Mouse (Mus musculus) MEL (cell line): ENCODE measurements at regions not wholly inside any gene's neighbourhood (a gene's known extent, or its start where the extent isn't known, plus 50 kb on each side); places are given as distances from the start of the nearest gene placed in this dataset.

Experiments
- DNase-seq: peaks from one replicate; pipeline ENCODE4 v3.0.0; 2011; ENCODE audit warnings: low read depth, low spot score
- H3K27ac ChIP-seq: 2 replicates; pipeline ENCODE4 v1.5.1; 2012; ENCODE audit warnings: low read depth, mild to moderate bottlenecking, control low read depth, low read length, moderate library complexity; ENCODE audit not compliant: control insufficient read depth
- H3K27me3 ChIP-seq, 2 experiments: fragments of 150-350 bp in 1 of 2; sonication (generic) in 1 of 2; 2 replicates each; pipeline ENCODE4 v1.6.1; 2012; ENCODE audit warnings: low read length in 2 of 2, mild to moderate bottlenecking in 2 of 2, improper control_type of control experiment in 1 of 2, moderate library complexity in 1 of 2; ENCODE audit not compliant: insufficient read depth in 2 of 2, control insufficient read depth in 1 of 2
- H3K36me3 ChIP-seq, 2 experiments: 2 replicates each; pipeline ENCODE4 v1.6.1; 2012 to 2014; ENCODE audit warnings: low read length in 2 of 2, improper control_type of control experiment in 1 of 2, inconsistent platforms in 1 of 2, mild to moderate bottlenecking in 1 of 2; ENCODE audit not compliant: insufficient read depth in 2 of 2, control insufficient read depth in 1 of 2
- H3K4me1 ChIP-seq, 2 experiments: fragments of 150-350 bp in 1 of 2; sonication (generic) in 1 of 2; 2 replicates each; pipeline ENCODE4 v1.6.1; 2012; ENCODE audit warnings: low read length in 2 of 2, improper control_type of control experiment in 1 of 2, mild to moderate bottlenecking in 1 of 2; ENCODE audit not compliant: insufficient read depth in 2 of 2, control insufficient read depth in 1 of 2
- H3K4me3 ChIP-seq, 2 experiments: fragments of 150-350 bp in 1 of 2; sonication (generic) in 1 of 2; 2 replicates each; pipeline ENCODE4 v1.5.1; 2012; ENCODE audit warnings: low read depth in 2 of 2, low read length in 2 of 2, mild to moderate bottlenecking in 2 of 2, moderate library complexity in 2 of 2, control low read depth in 1 of 2, improper control_type of control experiment in 1 of 2; ENCODE audit not compliant: control insufficient read depth in 1 of 2, insufficient read depth in 1 of 2
- H3K79me2 ChIP-seq: 2 replicates; pipeline ENCODE4 v1.6.1; 2012; ENCODE audit warnings: mild to moderate bottlenecking, low read length, moderate library complexity; ENCODE audit not compliant: control insufficient read depth, poor library complexity, insufficient read depth
- H3K9ac ChIP-seq: 2 replicates; pipeline ENCODE4 v1.6.1; 2012; ENCODE audit warnings: low read depth, mild to moderate bottlenecking, control low read depth, low read length, moderate library complexity; ENCODE audit not compliant: control insufficient read depth, poor library complexity, severe bottlenecking
- H3K9me3 ChIP-seq: fragments of 150-350 bp; sonication (generic); replicated peaks from 2 replicates; pipeline ENCODE4 v1.6.1; 2012; ENCODE audit warnings: mild to moderate bottlenecking, low read length, improper control_type of control experiment, moderate library complexity; ENCODE audit not compliant: insufficient read depth
- CHD1 ChIP-seq: IDR thresholded peaks from 2 replicates; pipeline ENCODE4 v1.6.1; 2012; ENCODE audit warnings: low read depth, mild to moderate bottlenecking, inconsistent platforms, low read length, improper control_type of control experiment
- CTCF ChIP-seq, 3 experiments: IDR thresholded peaks in 2 of 3; conservative IDR thresholded peaks in 1 of 3; 2 replicates each; pipeline ENCODE4 v1.5.1; 2011 to 2012; ENCODE audit warnings: low read length in 3 of 3, low read depth in 2 of 3, mild to moderate bottlenecking in 2 of 3, improper control_type of control experiment in 1 of 3, inconsistent platforms in 1 of 3, mixed read lengths in 1 of 3, moderate library complexity in 1 of 3; ENCODE audit not compliant: control insufficient read depth in 1 of 3, insufficient read depth in 1 of 3, poor library complexity in 1 of 3, severe bottlenecking in 1 of 3
- E2F4 ChIP-seq: IDR thresholded peaks from 2 replicates; pipeline ENCODE4 v1.6.1; 2011; ENCODE audit warnings: low read depth, low read length, improper control_type of control experiment, borderline replicate concordance
- EP300 ChIP-seq, 2 experiments: IDR thresholded peaks; 2 replicates each; pipeline ENCODE4 v1.6.1; 2011; ENCODE audit warnings: improper control_type of control experiment in 2 of 2, low read length in 2 of 2, low read depth in 1 of 2, mild to moderate bottlenecking in 1 of 2
- GATA1 ChIP-seq: IDR thresholded peaks from 2 replicates; pipeline ENCODE4 v1.6.1; 2011; ENCODE audit warnings: low read depth, low read length, improper control_type of control experiment
- JUND ChIP-seq: IDR thresholded peaks from 2 replicates; pipeline ENCODE4 v1.6.1; 2011; ENCODE audit warnings: low read depth, mild to moderate bottlenecking, improper control_type of control experiment, low read length
- MYB ChIP-seq: IDR thresholded peaks from 2 replicates; pipeline ENCODE4 v1.6.1; 2011; ENCODE audit warnings: mild to moderate bottlenecking, low read depth, low read length, improper control_type of control experiment
- NELFE ChIP-seq: IDR thresholded peaks from 2 replicates; pipeline ENCODE4 v1.6.1; 2011; ENCODE audit warnings: low read depth, low read length, improper control_type of control experiment
- RAD21 ChIP-seq: IDR thresholded peaks from 2 replicates; pipeline ENCODE4 v1.6.1; 2011; ENCODE audit warnings: mild to moderate bottlenecking, low read depth, low read length, improper control_type of control experiment
- RCOR1 ChIP-seq: IDR thresholded peaks from 2 replicates; pipeline ENCODE4 v1.6.1; 2012; ENCODE audit warnings: low read depth, mild to moderate bottlenecking, inconsistent platforms, low read length, improper control_type of control experiment
- SMC3 ChIP-seq: IDR thresholded peaks from 2 replicates; pipeline ENCODE4 v1.6.1; 2011; ENCODE audit warnings: low read depth, low read length, improper control_type of control experiment
- TCF12 ChIP-seq: IDR thresholded peaks from 2 replicates; pipeline ENCODE4 v1.6.1; 2014; ENCODE audit warnings: low read depth, mild to moderate bottlenecking, inconsistent platforms, low read length, improper control_type of control experiment, moderate library complexity
- USF1 ChIP-seq: IDR thresholded peaks from 2 replicates; pipeline ENCODE4 v1.6.1; 2014; ENCODE audit warnings: low read depth, mild to moderate bottlenecking, inconsistent platforms, low read length, improper control_type of control experiment, moderate library complexity
- ZC3H11A ChIP-seq: IDR thresholded peaks from 2 replicates; pipeline ENCODE4 v1.6.1; 2012; ENCODE audit warnings: low read depth, mild to moderate bottlenecking, inconsistent platforms, low read length, improper control_type of control experiment

- Histone ChIP-seq H3K9me3 (no peaks in the 10 kb centered on the region), H3K4me3 (no peak overlapping the region), H3K4me1 (no peaks in the 10 kb centered on the region), H3K27me3 (no peaks in the 10 kb centered on the region), H3K9ac (no peak overlapping the region), H3K79me2 (no peaks in the 10 kb centered on the region), H3K27ac (no peak overlapping the region), H3K36me3 (no peaks in the 10 kb centered on the region)
- DNase-seq = peak; percentile 9
- TF ChIP-seq RAD21 (peak; percentile 26), SMC3 (peak; percentile 43), ZC3H11A (peak; percentile 15; the same call in 1 of the 2 replicates), JUND (no peak), CHD1 (no peak), USF1 (no peak), MYB (no peak), GATA1 (no peak), E2F4 (no peak), TCF12 (no peak), EP300 (IDR thresholded peaks at IDR 0.05; ENCODE audit: low read depth in 1 of 2, low read length in 2 of 2) (no peak), RCOR1 (no peak), NELFE (no peak), CTCF (IDR thresholded peaks at IDR 0.05 in 2 of 3, conservative IDR thresholded peaks at IDR 0.05 in 1 of 3; ENCODE audit: control insufficient read depth in 1 of 3, insufficient read depth in 1 of 3, low read depth in 2 of 3, low read length in 3 of 3, poor library complexity in 1 of 3, severe bottlenecking in 1 of 3) (peak in 1 of 3 experiments; percentile 50; a peak in 2 of 6 replicates)
Observed at GRCm38 (mm10) chrX:78797642-78798041, 60.1 kb downstream of the Fam47c start.
